In genomic region chr17:93535751-93536150, GRCm38 (mm10) we compare ENCODE assay signal across 19 mouse cellular contexts.
DNase-seq lines count a peak whose midpoint lies in the region; TF ChIP-seq lines count a peak whose summit lies in the region.
"Had no signal": no experiment of that assay in that cellular context is flagged by ENCODE, and none has a peak within 500 bp of the region (broad histone marks: within the 10 kb centered on the region; RNA-seq: fewer than 3 reads in every experiment).

No protein-coding gene starts in this region.

- TF ChIP-seq CTCF in C2C12 (IDR thresholded peaks at IDR 0.05; ENCODE audit: control insufficient read depth, insufficient read depth, insufficient read length) (no peak), MEL (IDR thresholded peaks at IDR 0.05 in 2 of 3, conservative IDR thresholded peaks at IDR 0.05 in 1 of 3; ENCODE audit: control insufficient read depth in 1 of 3, insufficient read depth in 1 of 3, low read depth in 2 of 3, low read length in 3 of 3, poor library complexity in 1 of 3, severe bottlenecking in 1 of 3) (no peak)

- no peak overlapping the region for H3K27ac ChIP-seq in MEL (ENCODE audit: control insufficient read depth, low read depth, low read length)

- no peaks in the 10 kb centered on the region for H3K27me3 ChIP-seq in C2C12 (ENCODE audit: control insufficient read depth, insufficient read depth, insufficient read length)
- H3K27me3 ChIP-seq in MEL (ENCODE audit: control insufficient read depth in 1 of 2, insufficient read depth in 2 of 2, low read length in 2 of 2): no peaks in the 10 kb centered on the region
- H3K27me3 ChIP-seq: CH12.LX, Patski had no signal

- TF ChIP-seq EP300 in MEL (IDR thresholded peaks at IDR 0.05; ENCODE audit: low read depth in 1 of 2, low read length in 2 of 2): peak; percentile 19 to 53; a peak in 1 of 4 replicates

- TF ChIP-seq POLR2A in MEL (IDR thresholded peaks at IDR 0.05; ENCODE audit: control insufficient read depth in 1 of 2, insufficient read depth in 1 of 2, low read depth in 1 of 2, low read length in 2 of 2, poor library complexity in 1 of 2): no peak

- H3K9me3 ChIP-seq in MEL (replicated peaks; ENCODE audit: insufficient read depth, low read length): no peaks in the 10 kb centered on the region
- H3K9me3 ChIP-seq: G1E had no signal

- H3K79me2 ChIP-seq in C2C12 (ENCODE audit: control insufficient read depth, insufficient read depth) (no peaks in the 10 kb centered on the region), MEL (ENCODE audit: control insufficient read depth, insufficient read depth, low read length, poor library complexity) (no peaks in the 10 kb centered on the region)

- no peaks in the 10 kb centered on the region for H3K36me3 ChIP-seq in C2C12 (ENCODE audit: control insufficient read depth, insufficient read depth)
- H3K36me3 ChIP-seq in MEL (ENCODE audit: control insufficient read depth in 1 of 2, insufficient read depth in 2 of 2, low read length in 2 of 2): peaks cover 0 to 10% of the 10 kb centered on the region in 2 experiments; a peak in 2 of 4 replicates
- H3K36me3 ChIP-seq: G1E had no signal

- peak; percentile 35 for DNase-seq in MEL (ENCODE audit: low read depth, low spot score)
- DNase-seq in testis, postnatal 10 days (ENCODE audit: low spot score): no peak
- DNase-seq in spleen, adult 18-20 months: no peak
- DNase-seq: adrenal gland, adult 2 months; adrenal gland, adult 8-10 months; adrenal gland, postnatal 10 days; adrenal gland, postnatal 14 days; adrenal gland, postnatal 25 days; adrenal gland, postnatal 36 days; B cell, adult 2 months; cerebellum, adult 11 months; cerebellum, adult 11-12 months; cerebellum, adult 18-20 months; cerebellum, adult 2 months; cerebellum, adult 8-10 months had no signal

- no peak overlapping the region for H3ac ChIP-seq in C2C12 (ENCODE audit: control insufficient read depth, insufficient read length, low read depth)

- TF ChIP-seq RAD21 in MEL (IDR thresholded peaks at IDR 0.05; ENCODE audit: low read depth, low read length): no peak

- peaks cover 0 to 14% of the 10 kb centered on the region in 2 experiments; a peak in 2 of 4 replicates for H3K4me1 ChIP-seq in MEL (ENCODE audit: control insufficient read depth in 1 of 2, insufficient read depth in 2 of 2, low read length in 2 of 2)

- no peak overlapping the region for H3K9ac ChIP-seq in MEL (ENCODE audit: control insufficient read depth, low read depth, low read length, poor library complexity, severe bottlenecking)

- H3K79me3 ChIP-seq in C2C12 (ENCODE audit: low read depth): no peaks in the 10 kb centered on the region

- no peak overlapping the region for H3K4me3 ChIP-seq in C2C12 (ENCODE audit: insufficient read depth, poor library complexity, severe bottlenecking)
- peak overlapping the region in 1 of 2 experiments; percentile 20; a peak in 1 of 4 replicates for H3K4me3 ChIP-seq in MEL (ENCODE audit: control insufficient read depth in 1 of 2, insufficient read depth in 1 of 2, low read depth in 2 of 2, low read length in 2 of 2)

TF ChIP-seq in C2C12, 6 proteins besides CTCF, POLR2A, EP300 and RAD21:
- TF ChIP-seq FOSL1 (IDR thresholded peaks at IDR 0.05; ENCODE audit: insufficient read depth, low read length, poor library complexity, severe bottlenecking) (no peak), CEBPB (IDR thresholded peaks at IDR 0.05; ENCODE audit: low read depth) (peak; percentile 4)
TF ChIP-seq in C2C12: peak in this region for 1.

TF ChIP-seq in MEL, 35 proteins besides CTCF, POLR2A, EP300 and RAD21:
- TF ChIP-seq TCF12 (IDR thresholded peaks at IDR 0.05; ENCODE audit: low read depth, low read length) (peak; percentile 53; the same call in 1 of the 2 replicates), USF1 (IDR thresholded peaks at IDR 0.05; ENCODE audit: low read depth, low read length) (no peak), MAX (IDR thresholded peaks at IDR 0.05; ENCODE audit: low read length) (no peak), RCOR1 (IDR thresholded peaks at IDR 0.05; ENCODE audit: low read depth, low read length) (no peak), ETS1 (IDR thresholded peaks at IDR 0.05; ENCODE audit: low read depth, low read length) (peak; percentile 63), SIN3A (IDR thresholded peaks at IDR 0.05; ENCODE audit: low read length) (0 out of 2 replicates have a peak, but pooled peaks have one; percentile 16), BHLHE40 (IDR thresholded peaks at IDR 0.05; ENCODE audit: borderline replicate concordance, low read depth, low read length) (no peak), MYC (IDR thresholded peaks at IDR 0.05; ENCODE audit: low read depth, low read length) (0 out of 2 replicates have a peak, but pooled peaks have one; percentile 15), POLR2AphosphoS2 (IDR thresholded peaks at IDR 0.05; ENCODE audit: low read length) (no peak), GATA1 (IDR thresholded peaks at IDR 0.05; ENCODE audit: low read depth, low read length) (0 out of 2 replicates have a peak, but pooled peaks have one; percentile 36)
